Mouse (Mus musculus): ENCODE measurements around the gene Epha4. TPM values are rescaled to one million over a fixed set of nuclear protein-coding genes. Genes with fewer than 3 reads are reported as not detected.

The Epha4 gene
- total and polyA plus RNA-seq, 3 experiments = 25.4 to 45.5 (median 28.4) TPM

DNA sequence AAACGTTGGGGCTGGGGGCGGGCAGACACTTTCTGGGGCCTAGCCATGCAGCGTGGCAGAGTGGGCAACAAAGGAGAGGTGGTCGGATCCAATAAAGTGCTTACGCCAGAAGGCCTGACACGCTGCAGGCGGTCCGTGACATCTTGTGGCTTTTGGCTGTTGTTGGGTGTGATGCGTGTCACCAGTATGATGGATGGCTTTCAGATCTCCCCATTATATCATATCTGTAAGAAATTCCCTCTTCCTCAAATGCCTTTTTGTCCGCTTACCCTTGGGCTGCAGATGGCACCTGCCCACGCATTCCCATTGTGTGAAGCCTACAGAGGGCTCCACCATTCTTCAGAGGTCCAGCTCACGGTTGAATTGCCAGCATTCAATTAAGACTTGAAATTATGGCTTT lies 25.1 kb upstream of the Epha4 start:
- WGBS = 90% methylated on average over 12 of the region's 12 CpGs
- no peaks in the 10 kb centered on the region for H3K4me1 ChIP-seq (ENCODE audit: control insufficient read depth, insufficient read depth, low read length)

DNA sequence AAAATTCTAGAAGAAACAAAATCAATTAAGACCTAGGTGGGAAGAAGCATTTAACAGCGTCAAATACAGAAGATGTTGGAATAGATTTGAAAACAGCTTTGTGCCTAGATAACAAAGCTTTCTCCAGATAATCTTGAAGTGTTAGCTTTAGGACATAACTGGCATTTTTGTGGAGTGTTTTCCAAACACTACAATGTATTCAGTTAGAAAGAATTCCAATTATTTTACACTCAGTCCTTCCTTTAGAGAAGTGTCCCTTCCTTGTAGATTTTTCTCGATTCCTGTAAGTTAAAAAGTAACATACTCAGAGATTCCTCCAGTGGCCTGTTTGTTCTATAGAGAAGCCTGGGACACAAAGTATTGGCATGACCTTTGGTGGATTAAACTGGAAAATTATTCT lies 23.7 kb upstream of the Epha4 start:
- no peak overlapping the region for H3K4me3 ChIP-seq
- intact Hi-C loops (cut with DNase I) = no loop called here
- no peaks in the 10 kb centered on the region for H3K27me3 ChIP-seq (ENCODE audit: control insufficient read depth, insufficient read depth, low read length)
- H3K36me3 ChIP-seq (ENCODE audit: control insufficient read depth, insufficient read depth, low read length) = no peaks in the 10 kb centered on the region
- WGBS = 36% methylated on average over 2 of the region's 2 CpGs
- no peak for TF ChIP-seq EP300 (IDR thresholded peaks at IDR 0.05; ENCODE audit: insufficient read depth, low read depth, low read length)
- no peak for TF ChIP-seq POLR2A (IDR thresholded peaks at IDR 0.05; ENCODE audit: insufficient read depth, low read depth, low read length)
- TF ChIP-seq CTCF (IDR thresholded peaks at IDR 0.05) = no peak
- H3K4me1 ChIP-seq (ENCODE audit: control insufficient read depth, insufficient read depth, low read length) = no peaks in the 10 kb centered on the region
- H3K79me2 ChIP-seq (replicated peaks; ENCODE audit: control insufficient read depth, insufficient read depth, low read length) = no peaks in the 10 kb centered on the region
- DNase-seq = no peak
- H3K9ac ChIP-seq (ENCODE audit: low read depth, low read length) = no peak overlapping the region
- H3K27ac ChIP-seq = no peak overlapping the region

More for the DNA sequence above, 25.1 kb upstream of the Epha4 start:
- Histone ChIP-seq H3K79me2 (replicated peaks; ENCODE audit: control insufficient read depth, insufficient read depth, low read length) (no peaks in the 10 kb centered on the region), H3K9ac (ENCODE audit: low read depth, low read length) (no peak overlapping the region), H3K4me3 (no peak overlapping the region), H3K27ac (no peak overlapping the region), H3K27me3 (ENCODE audit: control insufficient read depth, insufficient read depth, low read length) (no peaks in the 10 kb centered on the region), H3K36me3 (ENCODE audit: control insufficient read depth, insufficient read depth, low read length) (no peaks in the 10 kb centered on the region)
- no peak for DNase-seq
- intact Hi-C loops (cut with DNase I) = no loop called here
- TF ChIP-seq EP300 (IDR thresholded peaks at IDR 0.05; ENCODE audit: insufficient read depth, low read depth, low read length) (no peak), CTCF (IDR thresholded peaks at IDR 0.05) (no peak), POLR2A (IDR thresholded peaks at IDR 0.05; ENCODE audit: insufficient read depth, low read depth, low read length) (no peak)

DNA sequence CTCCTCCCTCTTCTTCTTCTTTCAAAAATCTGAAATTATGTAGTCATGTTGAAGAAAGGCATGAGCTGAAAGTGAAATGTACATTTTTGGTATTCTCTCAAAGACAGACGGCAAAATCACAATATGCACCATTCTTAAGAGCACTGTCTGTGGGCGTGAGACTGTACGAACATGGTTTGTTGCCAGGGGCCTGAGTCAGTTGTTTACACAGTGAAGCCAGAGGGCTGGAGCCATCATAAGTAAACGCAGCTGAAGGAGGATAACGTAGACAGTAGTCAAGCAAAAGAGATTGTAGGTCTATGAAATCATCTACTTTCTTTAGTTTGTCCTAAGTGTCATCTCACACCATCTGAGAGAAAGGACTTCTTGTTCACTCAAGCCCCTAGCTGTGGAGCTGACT lies 21.0 kb upstream of the Epha4 start:
- intact Hi-C loops (cut with DNase I) = no loop called here
- Histone ChIP-seq H3K27ac (no peak overlapping the region), H3K79me2 (replicated peaks; ENCODE audit: control insufficient read depth, insufficient read depth, low read length) (no peaks in the 10 kb centered on the region), H3K36me3 (ENCODE audit: control insufficient read depth, insufficient read depth, low read length) (no peaks in the 10 kb centered on the region), H3K4me3 (no peak overlapping the region), H3K27me3 (ENCODE audit: control insufficient read depth, insufficient read depth, low read length) (no peaks in the 10 kb centered on the region), H3K9ac (ENCODE audit: low read depth, low read length) (no peak overlapping the region), H3K4me1 (ENCODE audit: control insufficient read depth, insufficient read depth, low read length) (no peaks in the 10 kb centered on the region)
- peak in 1 of 2 experiments; percentile 17 for DNase-seq
- WGBS = 50% methylated on average over 5 of the region's 5 CpGs
- TF ChIP-seq CTCF (IDR thresholded peaks at IDR 0.05) = no peak
- no peak for TF ChIP-seq POLR2A (IDR thresholded peaks at IDR 0.05; ENCODE audit: insufficient read depth, low read depth, low read length)
- no peak for TF ChIP-seq EP300 (IDR thresholded peaks at IDR 0.05; ENCODE audit: insufficient read depth, low read depth, low read length)

DNA sequence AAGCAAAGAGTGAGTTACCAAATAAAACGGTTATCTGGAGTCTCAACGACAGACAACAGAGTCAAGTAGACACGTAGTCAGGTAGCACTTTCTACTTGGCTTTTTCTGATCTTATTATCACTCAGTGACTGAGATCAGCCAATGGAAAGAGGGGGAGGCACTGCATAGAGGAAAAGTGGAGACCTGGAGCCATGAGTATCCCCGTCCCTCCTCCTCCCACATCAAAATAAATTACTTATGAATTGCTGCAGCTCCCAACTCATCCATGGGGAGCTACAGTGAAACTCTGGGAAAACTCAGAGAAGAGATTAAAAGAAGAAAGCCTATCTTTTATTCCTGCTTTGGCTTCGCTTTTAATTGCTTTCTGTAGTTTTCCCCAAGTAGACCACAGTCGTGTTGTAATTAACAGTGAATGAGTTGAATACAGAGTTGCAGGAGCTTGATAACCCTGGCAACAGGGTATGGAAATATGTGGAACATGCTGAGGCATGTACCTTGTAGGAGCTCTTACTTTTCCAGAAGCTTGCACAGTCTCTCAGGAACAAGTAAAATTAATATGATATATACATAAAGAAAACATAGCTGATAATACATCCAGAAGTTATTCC lies 17.8 kb upstream of the Epha4 start:
- H3K4me3 ChIP-seq = no peak overlapping the region
- 49% methylated on average over 6 of the region's 6 CpGs for WGBS
- no peak for DNase-seq
- no peak overlapping the region for H3K9ac ChIP-seq (ENCODE audit: low read depth, low read length)
- H3K79me2 ChIP-seq (replicated peaks; ENCODE audit: control insufficient read depth, insufficient read depth, low read length) = no peaks in the 10 kb centered on the region
- no peak for TF ChIP-seq POLR2A (IDR thresholded peaks at IDR 0.05; ENCODE audit: insufficient read depth, low read depth, low read length)
- TF ChIP-seq CTCF (IDR thresholded peaks at IDR 0.05) = no peak
- TF ChIP-seq EP300 (IDR thresholded peaks at IDR 0.05; ENCODE audit: insufficient read depth, low read depth, low read length) = no peak
- H3K36me3 ChIP-seq (ENCODE audit: control insufficient read depth, insufficient read depth, low read length) = no peaks in the 10 kb centered on the region
- no peaks in the 10 kb centered on the region for H3K27me3 ChIP-seq (ENCODE audit: control insufficient read depth, insufficient read depth, low read length)
- H3K4me1 ChIP-seq (ENCODE audit: control insufficient read depth, insufficient read depth, low read length) = no peaks in the 10 kb centered on the region
- intact Hi-C loops (cut with DNase I) = no loop called here
- no peak overlapping the region for H3K27ac ChIP-seq

DNA sequence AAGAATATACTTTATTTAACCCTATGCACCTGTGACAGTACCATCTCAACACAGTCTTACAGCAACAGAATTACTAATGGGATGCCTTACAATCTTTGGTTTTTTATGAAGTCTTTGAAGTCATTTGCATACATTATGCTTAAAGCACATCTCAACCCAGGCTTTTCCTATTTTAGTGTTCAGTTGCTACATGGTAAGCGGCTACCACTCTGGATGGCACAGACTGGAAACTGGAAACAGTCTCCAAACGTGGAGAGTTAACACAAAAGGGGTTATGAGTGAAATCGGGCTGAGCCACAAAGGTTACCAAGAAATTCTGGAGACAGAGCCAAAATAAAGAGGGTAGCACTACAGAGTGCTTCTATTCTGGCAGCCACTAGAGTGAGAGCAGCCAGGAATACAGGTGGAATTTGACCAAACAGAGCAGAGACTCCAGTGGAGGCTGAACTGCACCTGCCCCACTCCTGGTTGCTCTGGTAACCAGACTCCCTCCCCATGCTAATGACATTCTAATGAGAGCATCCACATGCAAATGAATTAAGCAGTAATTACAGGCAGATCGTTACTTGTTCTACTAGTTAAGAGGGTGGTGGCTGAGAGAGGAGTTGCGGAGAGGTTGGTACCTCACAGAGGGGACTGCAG lies 17.2 kb upstream of the Epha4 start:
- WGBS = 45% methylated on average over 5 of the region's 5 CpGs
- no peak overlapping the region for H3K4me3 ChIP-seq
- intact Hi-C loops (cut with DNase I) = no loop called here
- H3K9ac ChIP-seq (ENCODE audit: low read depth, low read length) = no peak overlapping the region
- H3K27me3 ChIP-seq (ENCODE audit: control insufficient read depth, insufficient read depth, low read length) = no peaks in the 10 kb centered on the region
- no peaks in the 10 kb centered on the region for H3K4me1 ChIP-seq (ENCODE audit: control insufficient read depth, insufficient read depth, low read length)
- H3K79me2 ChIP-seq (replicated peaks; ENCODE audit: control insufficient read depth, insufficient read depth, low read length) = no peaks in the 10 kb centered on the region
- DNase-seq = no peak
- H3K36me3 ChIP-seq (ENCODE audit: control insufficient read depth, insufficient read depth, low read length) = no peaks in the 10 kb centered on the region
- H3K27ac ChIP-seq = no peak overlapping the region
- no peak for TF ChIP-seq EP300 (IDR thresholded peaks at IDR 0.05; ENCODE audit: insufficient read depth, low read depth, low read length)

DNA sequence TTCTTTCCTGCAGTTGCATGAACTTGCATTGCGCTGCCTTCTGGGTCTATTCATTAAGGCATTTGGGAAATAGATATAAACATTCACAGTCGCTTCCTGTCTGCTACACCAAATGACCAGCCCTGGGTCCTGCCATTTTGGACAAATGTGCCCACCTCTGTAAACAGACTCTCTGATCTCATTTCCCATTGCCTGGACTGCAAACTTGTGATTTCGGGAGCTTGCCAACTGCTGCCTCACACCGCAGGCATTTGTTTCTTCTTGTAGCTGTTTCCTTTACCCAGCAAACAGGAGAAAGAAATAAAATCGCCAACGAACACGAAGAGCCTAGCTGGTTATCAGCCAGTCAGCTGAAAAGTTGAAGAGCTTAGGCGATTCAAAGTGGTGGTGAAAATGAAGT lies 10.2 kb upstream of the Epha4 start:
- H3K27me3 ChIP-seq (ENCODE audit: control insufficient read depth, insufficient read depth, low read length) = no peaks in the 10 kb centered on the region
- TF ChIP-seq EP300 (IDR thresholded peaks at IDR 0.05; ENCODE audit: insufficient read depth, low read depth, low read length) = no peak
- no peak for TF ChIP-seq POLR2A (IDR thresholded peaks at IDR 0.05; ENCODE audit: insufficient read depth, low read depth, low read length)
- no peak for TF ChIP-seq CTCF (IDR thresholded peaks at IDR 0.05)
- no peak for DNase-seq
- WGBS = 54% methylated on average over 8 of the region's 8 CpGs
- H3K4me1 ChIP-seq (ENCODE audit: control insufficient read depth, insufficient read depth, low read length) = no peaks in the 10 kb centered on the region
- H3K27ac ChIP-seq = no peak overlapping the region
- intact Hi-C loops (cut with DNase I) = no loop called here
- H3K36me3 ChIP-seq (ENCODE audit: control insufficient read depth, insufficient read depth, low read length) = no peaks in the 10 kb centered on the region
- no peaks in the 10 kb centered on the region for H3K79me2 ChIP-seq (replicated peaks; ENCODE audit: control insufficient read depth, insufficient read depth, low read length)
- no peak overlapping the region for H3K9ac ChIP-seq (ENCODE audit: low read depth, low read length)
- H3K4me3 ChIP-seq = no peak overlapping the region

Data from heart, adult 2 months (tissue).